Mouse (Mus musculus) midbrain, postnatal 0 days (tissue): ENCODE measurements around the gene Astn1. TPM values are rescaled to one million over a fixed set of nuclear protein-coding genes. Genes with fewer than 3 reads are reported as not detected.

Experiments
- ATAC-seq: fragments of 200-750 bp; cut with Nextera tagmentation; 2 replicates; pipeline ENCODE4 v1.8.0; 2017; ENCODE audit warnings: moderate number of reproducible peaks, mild to moderate bottlenecking, moderate TSS enrichment, moderate library complexity; ENCODE audit not compliant: low FRiP score
- DNase-seq: peaks from one replicate; pipeline ENCODE4 v3.0.0-alpha.2; 2015; ENCODE audit warnings: low spot score
- H3K27ac ChIP-seq: fragments of 300-500 bp; sonication (generic); 2 replicates; pipeline ENCODE4 v1.5.1; 2014; ENCODE audit warnings: low read depth, mild to moderate bottlenecking, low read length, mixed read lengths
- H3K27me3 ChIP-seq: fragments of 300-500 bp; sonication (generic); 2 replicates; pipeline ENCODE4 v1.6.1; 2014; ENCODE audit warnings: low read length, control low read depth, mixed read lengths; ENCODE audit not compliant: insufficient read depth
- H3K36me3 ChIP-seq: fragments of 300-500 bp; sonication (generic); 2 replicates; pipeline ENCODE4 v1.6.1; 2014; ENCODE audit warnings: low read length, control low read depth, mixed read lengths; ENCODE audit not compliant: insufficient read depth
- H3K4me1 ChIP-seq: fragments of 300-500 bp; sonication (generic); 2 replicates; pipeline ENCODE4 v1.6.1; 2014; ENCODE audit warnings: mild to moderate bottlenecking, control low read depth, antibody characterized with exemption, low read length, mixed read lengths; ENCODE audit not compliant: insufficient read depth
- H3K4me2 ChIP-seq: fragments of 300-500 bp; sonication (generic); 2 replicates; pipeline ENCODE4 v1.6.1; 2014; ENCODE audit warnings: low read depth, mild to moderate bottlenecking, low read length, mixed read lengths; ENCODE audit not compliant: poor library complexity, severe bottlenecking
- H3K4me3 ChIP-seq: fragments of 300-500 bp; sonication (generic); 2 replicates; pipeline ENCODE4 v1.5.1; 2014; ENCODE audit warnings: low read depth, mild to moderate bottlenecking, low read length, moderate library complexity
- H3K9ac ChIP-seq: fragments of 300-500 bp; sonication (generic); replicated peaks from 2 replicates; pipeline ENCODE4 v1.6.1; 2014; ENCODE audit warnings: mild to moderate bottlenecking, low read length, moderate library complexity, mixed read lengths; ENCODE audit not compliant: poor library complexity, severe bottlenecking
- H3K9me3 ChIP-seq: fragments of 300-500 bp; sonication (generic); 2 replicates; pipeline ENCODE4 v1.6.1; 2016; ENCODE audit warnings: low read length, control low read depth
- CTCF ChIP-seq: IDR thresholded peaks from 2 replicates; pipeline ENCODE4 v1.5.1; 2016; ENCODE audit warnings: antibody characterized with exemption, mild to moderate bottlenecking
- WGBS: fragments of 180-500 bp; shearing (Covaris S2); extraction: QIAGEN DNeasy Blood & Tissue Kit; methylation state at CpG from one replicate; pipeline ENCODE4 v1.1.7; 2014; 5-methylcytosine and 5-hydroxymethylcytosine counted together
- polyA plus RNA-seq: library from polyadenylated mRNA; unstranded; fragments of >200 nt; fragmentation: Nextera tagmentation; extraction: Ambion mirVana; gene quantifications from 2 replicates; pipeline ENCODE4 v1.2.1, GENCODE M21; 2015
- total RNA-seq: library from RNA; depleted of rRNA; stranded (reverse); fragments of >200 nt; gene quantifications from 2 replicates; pipeline ENCODE4 v1.2.3, GENCODE M21; 2014

The Astn1 gene
- total and polyA plus RNA-seq, 2 experiments from 2014 or later = 36.7 to 157 TPM

- DNase-seq = no peak
- H3K27ac ChIP-seq = no peak overlapping the region
- 73% methylated on average over 6 of the region's 6 CpGs for WGBS
- no peak overlapping the region for H3K4me2 ChIP-seq
- H3K27me3 ChIP-seq = no peaks in the 10 kb centered on the region
- H3K4me3 ChIP-seq = no peak overlapping the region
- no peak for ATAC-seq
- no peaks in the 10 kb centered on the region for H3K9me3 ChIP-seq
- TF ChIP-seq CTCF = no peak
- H3K9ac ChIP-seq = no peak overlapping the region
- no peaks in the 10 kb centered on the region for H3K4me1 ChIP-seq
- no peaks in the 10 kb centered on the region for H3K36me3 ChIP-seq
These were observed 191.3 kb downstream of the Astn1 start for GRCm38 (mm10) chr1:158553341-158553740.

- no peaks in the 10 kb centered on the region for H3K36me3 ChIP-seq
- H3K27ac ChIP-seq = peak overlapping the region; percentile 57
- H3K9ac ChIP-seq = no peak overlapping the region
- DNase-seq (peak; percentile 62), ATAC-seq (peak; percentile 57)
- TF ChIP-seq CTCF = no peak
- H3K9me3 ChIP-seq = no peaks in the 10 kb centered on the region
- H3K4me1 ChIP-seq = no peaks in the 10 kb centered on the region
- H3K27me3 ChIP-seq = no peaks in the 10 kb centered on the region
- no peak overlapping the region for H3K4me2 ChIP-seq
- WGBS = 6% methylated on average over 6 of the region's 6 CpGs
- no peak overlapping the region for H3K4me3 ChIP-seq
These were observed 192.0 kb downstream of the Astn1 start for GRCm38 (mm10) chr1:158554020-158554505.

GRCm38 (mm10) chr1:158573168-158573567, 211.1 kb downstream of the Astn1 start:
- DNase-seq (no peak), ATAC-seq (no peak)
- Histone ChIP-seq H3K9ac (no peak overlapping the region), H3K36me3 (peaks cover 7% of the 10 kb centered on the region; the same call in 1 of the 2 replicates), H3K4me1 (no peaks in the 10 kb centered on the region), H3K4me2 (no peak overlapping the region), H3K9me3 (no peaks in the 10 kb centered on the region), H3K27me3 (no peaks in the 10 kb centered on the region), H3K4me3 (no peak overlapping the region), H3K27ac (no peak overlapping the region)
- 89% methylated on average over 5 of the region's 5 CpGs for WGBS
- no peak for TF ChIP-seq CTCF

- H3K4me2 ChIP-seq = no peak overlapping the region
- H3K9ac ChIP-seq = no peak overlapping the region
- WGBS = 92% methylated on average over 7 of the region's 7 CpGs
- no peaks in the 10 kb centered on the region for H3K9me3 ChIP-seq
- no peak for DNase-seq
- no peaks in the 10 kb centered on the region for H3K4me1 ChIP-seq
- ATAC-seq = no peak
- H3K36me3 ChIP-seq = peaks cover 4% of the 10 kb centered on the region; the same call in 1 of the 2 replicates
- H3K4me3 ChIP-seq = no peak overlapping the region
- no peak for TF ChIP-seq CTCF
- H3K27ac ChIP-seq = no peak overlapping the region
- H3K27me3 ChIP-seq = no peaks in the 10 kb centered on the region
These were observed 211.5 kb downstream of the Astn1 start for GRCm38 (mm10) chr1:158573597-158573996.

GRCm38 (mm10) chr1:158575997-158576396, 213.9 kb downstream of the Astn1 start:
- Histone ChIP-seq H3K9me3 (no peaks in the 10 kb centered on the region), H3K4me2 (no peak overlapping the region), H3K9ac (no peak overlapping the region), H3K4me1 (no peaks in the 10 kb centered on the region), H3K4me3 (no peak overlapping the region), H3K27me3 (no peaks in the 10 kb centered on the region), H3K27ac (no peak overlapping the region), H3K36me3 (0 out of 2 replicates have a peak, but pooled peaks cover 7% of the 10 kb centered on the region)
- DNase-seq (no peak), ATAC-seq (no peak)
- TF ChIP-seq CTCF = no peak
- WGBS = 73% methylated on average over 1 of the region's 1 CpGs

GRCm38 (mm10) chr1:158581806-158582205, 219.7 kb downstream of the Astn1 start:
- H3K9me3 ChIP-seq = no peaks in the 10 kb centered on the region
- 0 out of 2 replicates have a peak, but pooled peaks cover 3% of the 10 kb centered on the region for H3K36me3 ChIP-seq
- H3K4me1 ChIP-seq = no peaks in the 10 kb centered on the region
- H3K27ac ChIP-seq = no peak overlapping the region
- H3K4me2 ChIP-seq = no peak overlapping the region
- DNase-seq = no peak
- no peak overlapping the region for H3K4me3 ChIP-seq
- H3K9ac ChIP-seq = no peak overlapping the region
- no peak for ATAC-seq
- TF ChIP-seq CTCF = no peak
- H3K27me3 ChIP-seq = no peaks in the 10 kb centered on the region
